Mouse (Mus musculus) gastrocnemius, adult 2 months (tissue): ENCODE results near the gene Fgfr2. TPM values are rescaled to one million over a fixed set of nuclear protein-coding genes. Genes with fewer than 3 reads are reported as not detected.
A peak's percentile ranks its signal among the peaks of the same experiment; 100 is the strongest.

Experiments
- DNase-seq: peaks from one replicate; pipeline ENCODE4 v3.0.0; 2022
- H3K27ac ChIP-seq: fragments of 200-600 bp; 2 replicates; pipeline ENCODE4 v1.8.1; 2022; ENCODE audit warnings: mild to moderate bottlenecking
- H3K4me3 ChIP-seq: fragments of 200-600 bp; 2 replicates; pipeline ENCODE4 v1.8.1; 2022; ENCODE audit warnings: mild to moderate bottlenecking, moderate library complexity
- CTCF ChIP-seq: fragments of 200-600 bp; IDR thresholded peaks from 2 replicates; pipeline ENCODE4 v1.8.1; 2022; ENCODE audit warnings: antibody characterized with exemption, mild to moderate bottlenecking, moderate library complexity
- intact Hi-C: fragments of 180-260 bp; cut with DNase I; formaldehyde crosslinking; loops from one replicate; pipeline ENCODE4 v1.15.1; 2025
- total RNA-seq, 2 experiments: library from RNA; stranded (reverse); gene quantifications; 2 replicates each; pipeline ENCODE4 v1.2.3; 2021

Fgfr2 gene
- total RNA-seq, 2 experiments from 2014 or later = 0.15 to 0.33 TPM

- intact Hi-C loops = no loop called here
- TF ChIP-seq CTCF = no peak
- DNase-seq = no peak
- H3K27ac ChIP-seq = no peak overlapping the region
- no peak overlapping the region for H3K4me3 ChIP-seq
Observed at GRCm38 (mm10) chr7:132358709-132359108, 764.4 kb downstream of the Fgfr2 start.

- intact Hi-C loops = no loop called here
- Histone ChIP-seq H3K4me3 (no peak overlapping the region), H3K27ac (no peak overlapping the region)
- DNase-seq = no peak
- TF ChIP-seq CTCF = no peak
Observed at GRCm38 (mm10) chr7:132358250-132358649, 764.9 kb downstream of the Fgfr2 start.

DNA sequence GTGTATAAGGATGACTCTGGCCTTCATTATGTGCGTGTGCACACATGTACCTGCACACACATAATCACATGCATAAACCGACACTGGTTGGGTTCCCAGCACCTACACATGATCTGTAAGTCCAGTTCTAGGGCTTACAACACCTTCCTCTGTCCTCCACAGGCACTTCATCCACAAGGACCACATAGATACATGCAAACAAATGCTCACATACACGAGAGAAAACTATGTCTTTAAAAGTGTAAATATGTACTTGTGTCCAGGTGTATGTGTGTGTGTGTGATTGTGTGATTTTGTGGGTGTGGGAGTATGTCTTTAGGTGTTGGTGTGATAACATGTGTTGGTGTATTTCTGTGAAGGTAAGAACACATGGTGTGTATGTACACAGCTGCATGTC is 765.3 kb downstream of the Fgfr2 start:
- no peak overlapping the region for H3K27ac ChIP-seq
- TF ChIP-seq CTCF = no peak
- no peak overlapping the region for H3K4me3 ChIP-seq
- DNase-seq = no peak
- intact Hi-C loops = no loop called here

DNA sequence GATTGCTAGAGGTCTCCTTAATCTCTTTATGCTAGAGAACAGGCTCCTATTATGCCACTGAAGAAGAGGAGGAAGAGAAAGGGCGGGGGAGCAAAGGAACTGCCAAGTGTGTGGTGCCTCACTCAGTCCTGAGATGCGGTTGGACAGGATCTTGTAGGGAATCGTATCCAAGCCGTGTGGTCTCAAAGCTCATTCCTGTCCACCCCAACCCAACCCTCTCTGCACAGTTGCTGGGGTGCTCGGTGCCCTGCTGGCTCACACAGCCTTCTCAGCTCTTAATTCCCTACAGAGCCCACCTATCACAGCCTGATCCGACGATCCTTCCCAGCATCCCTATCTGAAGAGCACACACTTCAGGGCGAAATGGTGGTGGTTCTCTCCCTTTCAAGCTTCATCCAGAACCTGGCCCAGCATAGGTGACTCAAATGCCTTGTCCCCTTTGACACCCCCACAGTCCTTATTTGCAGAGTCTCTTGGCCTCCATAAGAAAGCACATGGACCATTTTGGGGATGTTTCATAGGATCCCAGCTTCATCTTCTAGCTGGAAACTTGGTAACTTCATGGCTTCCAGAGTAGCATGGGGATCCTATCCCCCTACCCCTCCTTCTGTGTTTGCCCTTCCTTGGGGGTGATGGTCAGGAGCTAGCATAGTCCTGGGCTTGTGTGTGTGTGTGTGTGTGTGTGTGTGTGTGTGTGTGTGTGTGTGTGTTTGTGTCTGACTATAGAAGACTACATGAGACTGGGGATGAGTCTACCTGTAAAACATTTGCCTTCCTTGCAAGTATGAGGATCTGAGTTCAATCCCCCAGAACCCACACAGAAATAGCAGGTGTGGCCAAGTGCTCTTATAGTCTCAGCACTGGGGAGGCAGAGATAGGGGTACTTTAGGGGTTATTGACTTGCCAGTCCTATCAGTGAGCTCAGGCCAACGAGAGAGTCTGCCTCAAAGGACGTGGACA is 766.0 kb downstream of the Fgfr2 start:
- no peak for DNase-seq
- TF ChIP-seq CTCF = no peak
- H3K27ac ChIP-seq = no peak overlapping the region
- intact Hi-C loops = no loop called here
- no peak overlapping the region for H3K4me3 ChIP-seq

DNA sequence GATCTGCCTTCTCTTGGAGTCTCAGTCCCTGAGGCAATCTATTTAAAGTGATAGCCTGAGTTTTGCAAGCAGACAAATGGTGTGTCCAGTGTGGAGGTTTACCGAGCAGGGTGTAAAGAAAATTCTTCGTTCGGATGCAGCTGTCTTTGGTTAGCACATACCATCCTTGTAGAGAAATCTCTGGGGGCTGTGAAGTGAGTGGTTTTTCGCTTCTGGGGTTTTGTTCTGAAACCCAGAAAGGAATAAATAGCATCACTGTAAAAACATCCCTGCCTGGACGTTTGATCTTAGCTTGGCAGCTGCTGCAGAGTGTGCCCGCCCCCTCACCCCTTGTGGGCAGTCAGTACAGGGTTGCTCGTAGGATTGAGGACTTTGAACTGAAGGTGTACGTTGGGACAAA is 767.0 kb downstream of the Fgfr2 start:
- intact Hi-C loops = no loop called here
- H3K27ac ChIP-seq = no peak overlapping the region
- TF ChIP-seq CTCF = no peak
- no peak overlapping the region for H3K4me3 ChIP-seq
- DNase-seq = no peak

GRCm38 (mm10) chr7:132355767-132356166 is 767.4 kb downstream of the Fgfr2 start:
- no peak overlapping the region for H3K4me3 ChIP-seq
- intact Hi-C loops = no loop called here
- no peak overlapping the region for H3K27ac ChIP-seq
- no peak for TF ChIP-seq CTCF
- no peak for DNase-seq

DNA sequence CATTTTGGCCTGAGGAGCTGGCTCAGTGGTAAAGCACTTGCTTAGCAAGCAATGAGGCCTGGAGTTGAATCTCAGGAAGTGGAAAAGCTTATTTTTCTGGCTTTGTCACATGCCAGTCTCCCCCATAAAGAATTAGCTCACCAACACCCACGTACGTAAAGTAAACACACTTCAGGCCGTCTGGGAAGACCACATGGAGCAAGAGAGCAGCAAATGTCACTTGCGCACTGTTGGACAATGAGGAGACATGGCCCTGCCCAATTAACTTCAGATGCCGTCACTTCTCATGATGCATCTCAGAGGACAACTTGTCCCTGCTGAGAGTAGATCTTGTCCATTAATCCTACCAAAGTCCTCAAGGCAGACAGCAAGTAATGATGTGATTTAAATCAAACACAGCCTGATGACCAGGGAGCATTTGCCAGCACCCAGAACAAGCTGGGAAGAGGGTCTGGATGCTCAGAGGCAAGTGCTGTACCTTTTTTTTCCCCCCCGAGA is 774.0 kb downstream of the Fgfr2 start:
- no peak for TF ChIP-seq CTCF
- no peak for DNase-seq
- intact Hi-C loops = no loop called here
- Histone ChIP-seq H3K27ac (no peak overlapping the region), H3K4me3 (no peak overlapping the region)

DNA sequence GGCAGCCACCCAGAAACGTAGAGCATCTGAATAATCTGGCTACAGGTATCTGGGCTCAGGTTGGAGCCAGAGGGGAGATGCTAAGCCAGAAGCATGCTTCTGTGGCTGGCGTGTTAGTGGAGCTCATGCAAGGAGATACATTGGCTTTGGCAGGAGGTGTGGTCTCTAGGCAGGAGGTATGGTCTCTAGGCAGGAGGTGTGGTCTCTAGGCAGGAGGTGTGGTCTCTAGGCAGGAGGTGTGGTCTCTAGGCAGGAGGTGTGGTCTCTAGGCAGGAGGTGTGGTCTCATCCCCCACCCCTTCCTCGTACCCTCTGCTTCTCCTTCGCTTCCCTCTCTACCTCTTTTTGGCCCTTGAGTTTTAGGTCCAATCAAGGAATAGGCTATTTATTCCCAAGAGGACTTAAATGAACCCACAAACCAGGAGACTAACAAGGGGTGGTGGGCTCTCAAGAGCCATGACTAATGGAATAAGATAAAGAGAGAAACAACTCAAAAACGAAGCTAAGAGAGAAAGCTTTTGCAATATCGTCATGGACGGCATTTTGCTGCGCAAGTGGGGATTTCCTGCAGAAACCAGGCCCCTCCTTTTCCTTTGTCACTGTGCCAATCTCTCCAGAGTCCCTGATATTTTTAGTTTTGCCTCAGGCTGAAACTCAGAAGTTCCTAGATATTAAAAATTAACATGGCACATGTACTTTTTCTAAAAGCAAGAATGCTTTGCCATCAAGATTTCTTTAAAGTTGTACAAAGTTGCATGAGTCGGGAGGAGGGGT is 775.7 kb downstream of the Fgfr2 start:
- peak overlapping the region; percentile 59; the same call in 1 of the 2 replicates for H3K27ac ChIP-seq
- TF ChIP-seq CTCF = no peak
- H3K4me3 ChIP-seq = no peak overlapping the region
- intact Hi-C loops = no loop called here
- no peak for DNase-seq

GRCm38 (mm10) chr7:132345526-132346070 is 777.6 kb downstream of the Fgfr2 start:
- no peak for TF ChIP-seq CTCF
- no peak for DNase-seq
- Histone ChIP-seq H3K27ac (no peak overlapping the region), H3K4me3 (no peak overlapping the region)
- intact Hi-C loops = no loop called here

GRCm38 (mm10) chr7:132344606-132345005 is 778.5 kb downstream of the Fgfr2 start:
- no peak for DNase-seq
- TF ChIP-seq CTCF = no peak
- no peak overlapping the region for H3K27ac ChIP-seq
- no peak overlapping the region for H3K4me3 ChIP-seq
- intact Hi-C loops = no loop called here

DNA sequence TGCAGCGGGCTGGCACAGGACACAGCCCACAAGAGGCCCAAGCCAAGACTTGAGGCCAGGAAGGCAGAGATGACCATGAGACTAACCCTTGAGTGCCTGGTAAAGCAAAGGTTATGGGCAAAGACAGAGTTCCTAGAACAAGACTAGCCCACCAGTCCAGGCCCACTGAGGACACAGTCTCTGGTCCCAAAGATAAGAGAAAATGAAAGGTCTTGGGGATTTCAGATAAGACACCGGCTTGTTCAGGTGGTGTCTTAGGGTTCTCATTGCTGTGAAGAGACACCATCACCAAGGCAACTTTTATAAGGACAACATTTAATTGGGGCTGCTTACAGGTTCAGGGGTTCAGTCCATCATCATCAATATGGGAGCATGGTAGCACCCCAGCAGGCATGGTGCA is 779.2 kb downstream of the Fgfr2 start:
- Histone ChIP-seq H3K4me3 (no peak overlapping the region), H3K27ac (no peak overlapping the region)
- DNase-seq = no peak
- TF ChIP-seq CTCF = no peak
- intact Hi-C loops = no loop called here

DNA sequence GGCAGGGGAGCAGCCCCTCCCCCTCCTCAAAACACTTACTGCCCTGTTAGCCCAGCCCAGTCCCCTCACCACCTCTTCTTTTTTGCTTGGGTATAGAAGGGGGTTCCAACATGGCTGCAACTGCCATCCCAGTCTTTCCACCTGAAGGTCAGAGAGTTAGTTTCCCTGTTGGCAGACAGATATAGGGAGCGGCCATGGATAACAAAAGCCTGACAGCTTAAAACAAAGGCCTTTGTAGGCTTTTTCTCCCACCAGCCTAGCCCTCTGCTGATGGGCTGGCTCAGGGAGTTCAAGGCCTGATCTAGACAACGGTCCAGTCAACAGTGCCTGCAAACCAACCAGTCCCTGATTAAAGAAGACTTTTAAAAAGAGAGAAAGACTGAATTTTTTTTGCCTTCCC is 780.0 kb downstream of the Fgfr2 start:
- no peak for DNase-seq
- TF ChIP-seq CTCF = no peak
- Histone ChIP-seq H3K4me3 (no peak overlapping the region), H3K27ac (no peak overlapping the region)
- intact Hi-C loops = no loop called here
